Mouse (Mus musculus) intestine, embryonic 15.5 days (tissue): ENCODE data around the gene Ttyh2. TPM values are rescaled to one million over a fixed set of nuclear protein-coding genes. Genes with fewer than 3 reads are reported as not detected.
"Not testable (repeated sequence)": the region's sequence is repeated elsewhere in the genome, so short reads cannot be mapped to it uniquely, and the experiment has no call there.

ENCODE experiments used
- ATAC-seq: fragments of 200-750 bp; cut with Nextera tagmentation; 2 replicates; pipeline ENCODE4 v1.8.0; 2017; ENCODE audit warnings: moderate TSS enrichment, moderate library complexity
- H3K27ac ChIP-seq: fragments of 300-500 bp; sonication (generic); 2 replicates; pipeline ENCODE4 v1.5.1; 2015; ENCODE audit warnings: mild to moderate bottlenecking, inconsistent platforms
- H3K27me3 ChIP-seq: fragments of 300-500 bp; sonication (generic); replicated peaks from 2 replicates; pipeline ENCODE4 v1.6.1; 2015; ENCODE audit warnings: inconsistent platforms
- H3K36me3 ChIP-seq: fragments of 300-500 bp; sonication (generic); 2 replicates; pipeline ENCODE4 v1.6.1; 2015; ENCODE audit warnings: inconsistent platforms
- H3K4me1 ChIP-seq: fragments of 300-500 bp; sonication (generic); replicated peaks from 2 replicates; pipeline ENCODE4 v1.6.1; 2015; ENCODE audit warnings: inconsistent platforms
- H3K4me2 ChIP-seq: fragments of 300-500 bp; sonication (generic); replicated peaks from 2 replicates; pipeline ENCODE4 v1.6.1; 2015; ENCODE audit warnings: mild to moderate bottlenecking, inconsistent platforms
- H3K4me3 ChIP-seq: fragments of 300-500 bp; sonication (generic); replicated peaks from 2 replicates; pipeline ENCODE4 v1.5.1; 2015; ENCODE audit warnings: inconsistent platforms
- H3K9ac ChIP-seq: fragments of 300-500 bp; sonication (generic); 2 replicates; pipeline ENCODE4 v1.6.1; 2015; ENCODE audit warnings: inconsistent platforms
- H3K9me3 ChIP-seq: fragments of 300-500 bp; sonication (generic); 2 replicates; pipeline ENCODE4 v1.6.1; 2016; ENCODE audit warnings: inconsistent platforms
- WGBS: fragments of 180-500 bp; shearing (Covaris S2); methylation state at CpG from one replicate; pipeline ENCODE4 v1.1.7; 2015; 5-methylcytosine and 5-hydroxymethylcytosine counted together
- polyA plus RNA-seq: library from polyadenylated mRNA; unstranded; fragments of >200 nt; fragmentation: Nextera tagmentation; extraction: Ambion mirVana; gene quantifications from 2 replicates; pipeline ENCODE4 v1.2.1, GENCODE M21; 2015

Ttyh2 gene
- polyA plus RNA-seq, 1 experiment from 2014 or later = 28.5 TPM

DNA sequence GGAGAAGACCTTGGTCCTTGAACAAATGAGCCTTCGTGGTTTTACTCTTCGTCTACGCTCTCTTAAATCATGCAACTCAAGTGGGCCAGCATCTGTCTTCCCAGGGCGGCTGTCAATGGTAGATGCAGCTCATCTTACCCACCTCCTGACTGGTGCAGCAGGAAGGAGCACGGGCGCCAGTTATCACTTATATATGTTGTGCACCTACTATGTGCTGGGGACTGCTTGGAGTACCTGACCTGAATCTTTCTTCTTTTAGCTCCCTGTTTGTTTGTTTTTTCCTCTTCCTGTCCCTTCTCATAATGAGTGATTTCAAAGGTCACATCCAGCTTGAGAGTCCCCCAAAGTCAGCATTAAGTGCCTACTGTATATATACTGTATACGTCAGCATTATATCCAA, 11.1 kb upstream of the Ttyh2 start:
- 75% methylated on average over 7 of the region's 7 CpGs for WGBS
- Histone ChIP-seq H3K4me3 (no peak overlapping the region), H3K9me3 (no peaks in the 10 kb centered on the region), H3K36me3 (no peaks in the 10 kb centered on the region), H3K27ac (no peak overlapping the region), H3K27me3 (0 out of 2 replicates have a peak, but pooled peaks cover 3% of the 10 kb centered on the region), H3K9ac (no peak overlapping the region), H3K4me2 (no peak overlapping the region), H3K4me1 (no peaks in the 10 kb centered on the region)
- no peak for ATAC-seq

DNA sequence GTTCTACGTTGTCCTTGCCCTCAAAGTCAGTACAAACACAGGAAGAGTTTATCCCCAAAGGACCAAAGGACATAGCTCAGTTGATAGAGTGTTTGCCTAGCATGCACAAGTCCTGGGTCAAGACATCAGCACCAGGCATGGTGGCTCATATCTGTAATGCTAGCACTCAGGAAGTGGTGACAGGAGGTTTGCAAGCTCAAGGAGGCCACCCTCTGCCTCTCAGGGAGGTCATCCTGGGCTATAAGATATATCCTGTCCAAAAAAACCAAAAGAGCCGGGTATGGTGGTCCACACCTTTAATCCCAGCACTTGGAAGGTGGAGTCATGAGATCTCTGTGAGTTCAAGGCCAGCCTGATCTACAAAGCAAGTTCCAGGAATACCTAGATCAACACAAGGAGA, 9.8 kb upstream of the Ttyh2 start:
- WGBS = 61% methylated on average over 2 of the region's 2 CpGs
- Histone ChIP-seq H3K9me3 (no peaks in the 10 kb centered on the region), H3K27ac (no peak overlapping the region), H3K36me3 (peaks cover 4% of the 10 kb centered on the region; the same call in 1 of the 2 replicates), H3K4me3 (no peak overlapping the region), H3K4me1 (peaks cover 10% of the 10 kb centered on the region), H3K27me3 (0 out of 2 replicates have a peak, but pooled peaks cover 3% of the 10 kb centered on the region), H3K9ac (no peak overlapping the region), H3K4me2 (no peak overlapping the region)
- no peak for ATAC-seq

DNA sequence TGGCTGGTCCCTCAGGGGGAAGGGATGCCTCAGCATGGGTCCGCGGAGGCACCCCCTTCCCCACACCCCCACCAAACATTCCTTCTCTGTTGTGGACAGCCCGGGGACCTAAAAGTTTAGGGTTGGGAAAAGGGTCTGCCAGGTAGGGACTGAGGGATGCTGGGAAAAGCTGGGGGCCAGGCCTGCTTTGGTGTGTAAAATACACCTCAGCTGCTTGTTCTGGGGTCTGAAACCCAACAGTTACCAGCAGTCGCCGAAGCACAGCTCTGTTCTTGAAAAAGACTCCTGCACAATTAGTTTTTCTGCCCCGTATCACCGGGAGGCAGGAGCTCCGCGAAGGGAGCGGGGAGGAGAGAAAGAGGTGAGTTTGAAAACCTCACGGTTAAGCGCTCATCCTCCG, 8.4 kb upstream of the Ttyh2 start:
- H3K4me1 ChIP-seq = peaks cover 20% of the 10 kb centered on the region
- H3K27ac ChIP-seq = no peak overlapping the region
- no peak overlapping the region for H3K9ac ChIP-seq
- peaks cover 16% of the 10 kb centered on the region for H3K36me3 ChIP-seq
- H3K4me2 ChIP-seq = no peak overlapping the region
- H3K9me3 ChIP-seq = no peaks in the 10 kb centered on the region
- 10% methylated on average over 13 of the region's 13 CpGs for WGBS
- H3K27me3 ChIP-seq = 0 out of 2 replicates have a peak, but pooled peaks cover 3% of the 10 kb centered on the region
- no peak overlapping the region for H3K4me3 ChIP-seq
- ATAC-seq = no peak

DNA sequence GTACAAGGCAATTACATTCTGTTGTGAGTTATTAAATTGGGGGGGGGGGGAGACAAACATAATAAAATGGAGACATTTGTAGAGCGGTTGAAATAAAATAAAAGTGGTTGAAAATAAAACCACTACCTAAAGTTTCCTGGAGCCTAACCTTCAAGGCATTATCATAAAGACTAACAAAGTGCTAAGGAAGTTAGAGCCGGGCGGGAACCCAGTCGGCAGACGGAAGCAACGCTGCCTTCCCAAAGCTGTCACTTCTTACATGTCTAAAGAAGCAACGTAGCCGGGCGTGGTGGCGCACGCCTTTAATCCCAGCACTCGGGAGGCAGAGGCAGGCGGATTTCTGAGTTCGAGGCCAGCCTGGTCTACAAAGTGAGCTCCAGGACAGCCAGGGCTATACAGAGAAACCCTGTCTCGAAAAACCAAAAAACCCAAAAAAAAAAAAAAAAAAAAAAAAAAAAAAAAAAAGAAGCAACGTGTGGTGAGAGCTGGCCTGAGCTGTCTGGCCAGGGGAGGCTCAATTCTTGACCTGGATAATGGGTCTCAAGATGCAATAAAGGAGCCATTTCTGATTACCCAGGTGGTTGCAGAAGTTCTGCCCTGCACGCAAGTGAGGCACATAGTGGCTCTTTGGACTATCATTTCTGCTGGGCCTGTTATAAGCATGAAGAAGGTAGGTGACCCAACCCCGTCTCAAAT, 7.8 kb upstream of the Ttyh2 start:
- Histone ChIP-seq H3K9me3 (no peaks in the 10 kb centered on the region), H3K9ac (no peak overlapping the region), H3K27ac (no peak overlapping the region), H3K4me2 (no peak overlapping the region), H3K36me3 (peaks cover 22% of the 10 kb centered on the region), H3K27me3 (0 out of 2 replicates have a peak, but pooled peaks cover 3% of the 10 kb centered on the region), H3K4me1 (peaks cover 22% of the 10 kb centered on the region), H3K4me3 (no peak overlapping the region)
- ATAC-seq = no peak
- WGBS = 39% methylated on average over 17 of the region's 18 CpGs

DNA sequence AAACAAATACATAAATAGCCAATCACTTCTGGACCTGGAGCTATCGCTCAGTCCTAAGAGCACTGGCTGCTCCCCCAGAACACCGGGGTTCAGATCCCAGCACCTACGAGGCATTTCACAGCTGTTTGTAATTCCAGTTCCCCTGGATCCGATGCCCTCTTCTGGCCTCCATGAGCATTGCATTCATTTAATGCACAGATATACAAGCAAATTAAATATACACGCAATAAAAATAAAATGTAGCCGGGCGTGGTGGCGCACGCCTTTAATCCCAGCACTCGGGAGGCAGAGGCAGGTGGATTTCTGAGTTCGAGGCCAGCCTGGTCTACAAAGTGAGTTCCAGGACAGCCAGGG, 7.3 kb upstream of the Ttyh2 start:
- not testable (repeated sequence) for H3K27ac ChIP-seq, H3K4me3 ChIP-seq, H3K9me3 ChIP-seq, H3K27me3 ChIP-seq, H3K9ac ChIP-seq, H3K4me2 ChIP-seq
- ATAC-seq = peak; percentile 18; the same call in 1 of the 2 replicates
- 23% methylated on average over 11 of the region's 11 CpGs for WGBS
- peaks cover 27% of the 10 kb centered on the region for H3K36me3 ChIP-seq
- peaks cover 27% of the 10 kb centered on the region for H3K4me1 ChIP-seq

DNA sequence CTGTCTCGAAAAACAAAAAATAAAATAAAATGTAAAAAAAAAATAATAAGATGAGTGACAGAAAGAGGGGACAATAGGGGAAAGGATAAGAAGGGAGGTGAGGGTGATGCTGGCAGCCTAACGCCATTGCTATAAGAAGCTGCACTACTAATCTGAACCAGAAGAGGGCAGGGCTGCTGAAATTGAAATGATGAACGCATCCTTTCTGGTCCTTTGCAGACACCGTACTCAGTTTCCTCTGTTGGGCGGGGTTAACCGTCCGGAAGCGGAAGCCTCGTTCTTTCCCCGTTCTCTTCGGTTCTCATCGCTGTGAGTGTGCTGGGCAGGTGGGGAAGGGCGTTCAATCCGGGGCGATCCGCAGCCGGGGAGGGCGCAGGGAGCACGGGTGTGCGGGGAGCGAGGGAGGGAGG, 6.9 kb upstream of the Ttyh2 start, which contains the start of gene Rpl38:
Rpl38 (plus strand) TSS at position 224 of the 410 bp plus-strand sequence.
- H3K4me3 ChIP-seq = peak within 1 kb of the TSS; percentile 59
- H3K36me3 ChIP-seq = peaks cover 27% of the 10 kb centered on the region
- peak; percentile 82 for ATAC-seq
- H3K27ac ChIP-seq = peak within 1 kb of the TSS; percentile 70
- peak within 1 kb of the TSS; percentile 78 for H3K4me2 ChIP-seq
- WGBS = 0% methylated on average over 20 of the region's 21 CpGs
- 0 out of 2 replicates have a peak, but pooled peaks cover 3% of the 10 kb centered on the region for H3K27me3 ChIP-seq
- H3K4me1 ChIP-seq = peaks cover 29% of the 10 kb centered on the region
- H3K9ac ChIP-seq = peak within 1 kb of the TSS; percentile 70
- no peaks in the 10 kb centered on the region for H3K9me3 ChIP-seq

DNA sequence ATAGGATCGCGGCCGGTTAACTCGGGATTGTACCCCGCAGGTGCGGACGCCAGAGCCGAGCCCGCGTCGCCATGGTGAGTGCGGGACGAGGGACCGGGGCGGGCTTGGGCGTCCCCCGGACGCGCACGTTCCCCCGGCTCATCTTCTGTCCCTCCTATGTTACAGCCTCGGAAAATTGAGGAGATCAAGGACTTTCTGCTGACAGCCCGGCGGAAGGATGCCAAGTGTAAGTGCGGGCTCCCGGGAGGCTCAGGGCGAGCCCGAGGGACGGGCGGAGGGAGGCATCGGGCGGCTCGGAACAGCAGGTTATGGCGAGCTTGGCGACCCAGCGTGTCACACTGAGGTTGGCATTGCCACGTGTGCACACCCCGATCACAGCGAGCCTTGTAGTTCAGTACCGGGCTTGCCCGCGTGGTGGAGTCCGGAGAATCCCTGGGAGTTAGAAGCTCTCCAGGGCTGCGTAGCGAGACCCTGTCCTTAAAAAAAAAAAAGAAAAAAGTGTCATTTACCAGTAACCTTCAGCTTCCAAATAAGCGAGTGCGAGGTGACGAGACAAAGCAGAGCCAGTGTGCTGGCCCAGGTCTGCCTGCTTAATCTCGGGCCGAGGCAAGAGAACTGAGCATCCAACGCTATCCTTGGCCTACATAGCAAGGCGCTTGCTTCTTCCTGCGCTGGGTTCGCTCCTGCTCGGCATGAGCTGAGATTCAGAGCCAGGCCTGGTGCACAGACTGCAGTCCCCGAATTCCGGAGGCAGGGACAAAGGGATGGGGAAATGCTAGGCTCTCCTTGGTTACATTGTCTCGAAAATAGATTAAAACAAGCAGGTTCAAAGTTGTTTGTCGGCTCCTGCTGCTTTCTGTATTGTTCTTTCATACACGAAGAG, 6.2 kb upstream of the Ttyh2 start:
- Histone ChIP-seq H3K4me3 (peak overlapping the region; percentile 59), H3K9ac (peak overlapping the region; percentile 70), H3K4me1 (peaks cover 29% of the 10 kb centered on the region), H3K4me2 (peak overlapping the region; percentile 78), H3K9me3 (no peaks in the 10 kb centered on the region), H3K27me3 (0 out of 2 replicates have a peak, but pooled peaks cover 3% of the 10 kb centered on the region), H3K36me3 (peaks cover 32% of the 10 kb centered on the region), H3K27ac (peak overlapping the region; percentile 70)
- peak; percentile 64 for ATAC-seq
- WGBS = under 1% methylated on average over 60 of the region's 60 CpGs

DNA sequence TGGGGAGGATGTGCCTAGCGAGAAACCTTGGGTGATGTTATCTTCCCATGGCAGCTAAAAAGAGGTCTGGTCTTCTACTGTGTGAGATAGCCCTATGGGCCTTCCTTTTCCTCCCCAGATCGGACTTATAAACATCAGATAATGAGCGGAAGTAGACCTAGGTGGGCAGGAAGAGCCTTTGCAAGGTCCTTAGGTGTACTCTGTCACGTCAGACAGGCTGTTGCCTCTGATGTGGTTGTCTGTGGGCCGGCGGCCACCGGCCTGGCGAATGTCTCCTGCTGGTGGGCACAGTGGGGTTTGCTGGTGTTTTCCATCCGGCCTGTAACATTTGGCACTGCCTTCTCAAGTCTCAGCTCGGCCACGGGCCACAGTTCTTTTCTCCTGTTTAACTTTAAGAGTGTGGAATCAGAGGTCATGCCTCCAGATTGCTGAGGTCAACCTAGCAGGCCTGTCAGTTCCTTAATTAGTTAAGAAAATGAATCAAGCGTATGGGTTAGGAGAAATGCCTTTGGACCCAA, 5.5 kb upstream of the Ttyh2 start:
- 15% methylated on average over 12 of the region's 12 CpGs for WGBS
- H3K4me1 ChIP-seq = peaks cover 33% of the 10 kb centered on the region
- no peaks in the 10 kb centered on the region for H3K9me3 ChIP-seq
- H3K36me3 ChIP-seq = peaks cover 32% of the 10 kb centered on the region
- ATAC-seq = no peak
- 0 out of 2 replicates have a peak, but pooled peaks cover 3% of the 10 kb centered on the region for H3K27me3 ChIP-seq
- H3K27ac ChIP-seq = peak overlapping the region; percentile 70
- peak overlapping the region; percentile 78 for H3K4me2 ChIP-seq
- H3K9ac ChIP-seq = peak overlapping the region; percentile 70
- peak overlapping the region; percentile 59 for H3K4me3 ChIP-seq

DNA sequence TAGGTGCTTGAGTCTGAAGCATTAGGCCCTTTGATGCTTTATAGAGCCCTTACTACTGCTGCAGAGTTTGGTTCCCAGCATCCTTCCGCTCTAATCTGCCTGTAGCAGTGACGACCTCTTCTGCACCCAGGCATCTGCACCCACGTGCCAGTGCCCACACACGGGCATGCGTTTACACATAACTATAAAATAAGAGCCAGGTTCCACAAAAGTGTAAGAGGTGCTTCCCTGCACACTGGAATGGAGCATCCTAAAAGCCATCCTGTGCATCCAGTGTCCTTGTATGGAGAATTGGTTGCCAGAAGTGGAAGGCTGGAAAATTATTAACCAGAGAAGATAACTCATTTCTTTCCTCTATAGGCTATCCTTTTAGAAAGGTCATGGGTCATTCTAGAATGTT, 4.1 kb upstream of the Ttyh2 start:
- H3K27me3 ChIP-seq = no peaks in the 10 kb centered on the region
- no peaks in the 10 kb centered on the region for H3K9me3 ChIP-seq
- H3K27ac ChIP-seq = peak overlapping the region; percentile 32; the same call in 1 of the 2 replicates
- H3K4me1 ChIP-seq = peaks cover 44% of the 10 kb centered on the region
- peaks cover 32% of the 10 kb centered on the region for H3K36me3 ChIP-seq
- WGBS = 90% methylated on average over 5 of the region's 5 CpGs
- H3K4me3 ChIP-seq = no peak overlapping the region
- H3K4me2 ChIP-seq = peak overlapping the region; percentile 78; the same call in 1 of the 2 replicates
- ATAC-seq = no peak
- H3K9ac ChIP-seq = no peak overlapping the region

DNA sequence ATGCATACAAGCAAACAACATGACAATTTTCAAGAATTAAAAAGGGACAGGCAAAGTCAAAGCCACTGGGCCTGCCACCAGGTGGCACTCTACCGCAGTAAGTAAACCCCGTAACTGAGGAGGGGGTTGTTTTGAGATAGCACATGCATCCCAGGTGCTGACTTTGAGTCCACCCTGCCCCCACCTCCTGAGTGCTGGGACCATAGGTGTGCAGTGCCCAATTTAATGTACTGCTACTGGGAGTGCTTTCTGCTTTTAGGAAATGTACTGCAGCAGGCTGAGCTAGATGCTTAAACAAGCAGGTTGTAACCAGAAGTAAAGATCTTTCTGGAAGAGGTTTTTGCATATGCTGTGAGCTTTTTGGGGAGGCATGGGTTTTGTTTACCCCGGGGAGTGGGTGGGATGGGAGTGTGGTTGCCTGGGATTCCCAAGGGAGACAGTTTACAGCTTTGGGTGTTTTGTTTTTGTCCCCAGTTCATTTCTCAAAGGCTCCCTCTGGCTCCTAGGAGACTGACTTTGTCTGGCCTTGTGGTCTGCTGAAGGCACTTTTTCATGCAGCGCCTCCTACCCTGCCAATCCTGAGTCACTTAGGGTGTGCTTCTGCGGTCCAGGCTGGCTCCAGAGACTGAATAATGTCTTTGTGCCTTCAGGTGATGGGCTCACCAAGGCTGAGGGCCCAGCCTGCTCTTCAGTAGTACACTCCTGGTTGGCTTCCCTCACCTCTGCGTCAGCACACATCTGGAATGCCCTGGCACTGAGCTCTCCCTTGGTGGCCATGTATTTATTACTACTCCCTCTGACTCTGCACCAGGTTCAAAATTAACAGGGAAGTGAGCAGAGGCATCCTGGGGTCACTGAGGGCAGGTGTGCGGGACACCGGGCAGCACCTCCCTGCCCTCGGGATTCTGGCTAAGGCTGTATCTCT, 2.2 kb upstream of the Ttyh2 start:
- Histone ChIP-seq H3K4me2 (no peak overlapping the region), H3K27ac (no peak overlapping the region), H3K4me1 (peaks cover 52% of the 10 kb centered on the region), H3K9ac (no peak overlapping the region), H3K36me3 (peaks cover 32% of the 10 kb centered on the region), H3K9me3 (no peaks in the 10 kb centered on the region), H3K4me3 (no peak overlapping the region), H3K27me3 (no peaks in the 10 kb centered on the region)
- WGBS = 59% methylated on average over 9 of the region's 9 CpGs
- ATAC-seq = no peak

DNA sequence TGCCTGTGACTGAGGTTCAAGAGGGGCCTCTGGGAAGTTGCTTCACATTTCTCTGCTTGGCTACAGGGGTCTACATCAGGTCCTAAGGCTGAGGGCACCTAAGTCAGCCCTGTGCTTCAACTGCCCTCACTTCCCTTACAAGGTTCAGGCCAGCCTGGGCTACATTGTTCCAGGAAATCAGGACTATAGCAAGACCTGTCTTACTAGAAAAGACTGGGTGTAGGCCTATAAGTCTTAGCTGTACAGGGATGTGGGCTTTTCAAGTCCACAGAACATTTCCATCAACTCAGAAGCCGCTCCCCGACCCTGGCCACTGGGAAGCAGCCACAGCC, 1.5 kb upstream of the Ttyh2 start:
- Histone ChIP-seq H3K27ac (no peak overlapping the region), H3K36me3 (peaks cover 32% of the 10 kb centered on the region), H3K27me3 (no peaks in the 10 kb centered on the region), H3K9ac (no peak overlapping the region), H3K4me3 (no peak overlapping the region), H3K4me2 (no peak overlapping the region), H3K9me3 (no peaks in the 10 kb centered on the region), H3K4me1 (peaks cover 55% of the 10 kb centered on the region)
- ATAC-seq = no peak
- 70% methylated on average over 2 of the region's 2 CpGs for WGBS
